Mouse (Mus musculus) hindbrain, embryonic 13.5 days (tissue): ENCODE data around the gene Gm40193. TPM values are rescaled to one million over a fixed set of nuclear protein-coding genes. Genes with fewer than 3 reads are reported as not detected.
"Not testable (repeated sequence)": the region's sequence is repeated elsewhere in the genome, so short reads cannot be mapped to it uniquely, and the experiment has no call there.

Experiments
- ATAC-seq: fragments of 200-750 bp; cut with Nextera tagmentation; 2 replicates; pipeline ENCODE4 v1.8.0; 2017; ENCODE audit warnings: moderate TSS enrichment; ENCODE audit not compliant: low FRiP score
- H3K27ac ChIP-seq: fragments of 300-500 bp; sonication (generic); 2 replicates; pipeline ENCODE4 v1.5.1; 2015; ENCODE audit warnings: inconsistent platforms, mild to moderate bottlenecking, moderate library complexity
- H3K27me3 ChIP-seq: fragments of 300-500 bp; sonication (generic); 2 replicates; pipeline ENCODE4 v1.6.1; 2015; ENCODE audit warnings: mild to moderate bottlenecking, inconsistent platforms
- H3K36me3 ChIP-seq: fragments of 300-500 bp; sonication (generic); 2 replicates; pipeline ENCODE4 v1.6.1; 2015; ENCODE audit warnings: mild to moderate bottlenecking, inconsistent platforms
- H3K4me1 ChIP-seq: fragments of 300-500 bp; sonication (generic); replicated peaks from 2 replicates; pipeline ENCODE4 v1.6.1; 2015; ENCODE audit warnings: inconsistent platforms
- H3K4me2 ChIP-seq: fragments of 300-500 bp; sonication (generic); 2 replicates; pipeline ENCODE4 v1.6.1; 2015; ENCODE audit warnings: inconsistent platforms, mild to moderate bottlenecking, moderate library complexity
- H3K4me3 ChIP-seq: fragments of 300-500 bp; sonication (generic); 2 replicates; pipeline ENCODE4 v1.5.1; 2015; ENCODE audit warnings: mild to moderate bottlenecking, inconsistent platforms
- H3K9ac ChIP-seq: fragments of 300-500 bp; sonication (generic); 2 replicates; pipeline ENCODE4 v1.6.1; 2015; ENCODE audit warnings: mild to moderate bottlenecking, inconsistent platforms
- H3K9me3 ChIP-seq: fragments of 300-500 bp; sonication (generic); 2 replicates; pipeline ENCODE4 v1.6.1; 2016; ENCODE audit warnings: inconsistent platforms
- WGBS: fragments of 180-500 bp; shearing (Covaris S2); methylation state at CpG from one replicate; pipeline ENCODE4 v1.1.7; 2015; 5-methylcytosine and 5-hydroxymethylcytosine counted together
- polyA plus RNA-seq: library from polyadenylated mRNA; unstranded; fragments of >200 nt; fragmentation: Nextera tagmentation; extraction: Ambion mirVana; gene quantifications from 2 replicates; pipeline ENCODE4 v1.2.1, GENCODE M21; 2015

Gm40193 gene
- not detected in 2 replicates for polyA plus RNA-seq

DNA sequence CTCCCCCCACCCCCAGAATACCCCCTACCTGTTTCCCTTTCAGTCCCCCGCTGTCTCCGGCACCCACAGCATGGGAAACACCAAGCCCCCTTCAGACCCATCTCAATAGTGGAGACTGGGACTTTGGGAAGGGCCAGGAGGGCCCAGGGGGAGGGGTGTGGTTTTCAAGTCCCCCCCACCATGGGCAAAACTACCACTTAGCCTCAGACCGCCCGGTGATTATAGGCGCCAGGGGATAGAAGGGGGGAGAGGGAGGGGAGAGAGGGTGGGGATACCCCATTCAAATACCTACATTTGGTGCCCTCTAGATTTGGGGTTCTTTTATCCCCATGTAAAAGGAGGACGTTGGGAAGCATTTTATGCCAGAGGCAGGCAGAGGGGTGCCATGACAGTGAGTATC, at the start of gene Gm40193:
Gene Gm40193, minus strand, starts transcription at position 101 of the 400 bp plus-strand sequence.
- no peak for ATAC-seq
- no peak within 1 kb of the TSS for H3K27ac ChIP-seq
- peaks cover 19% of the 10 kb centered on the region for H3K36me3 ChIP-seq
- 0 out of 2 replicates have a peak, but pooled peaks cover 3% of the 10 kb centered on the region for H3K27me3 ChIP-seq
- H3K9ac ChIP-seq, result 0 out of 2 replicates have a peak within 1 kb of the TSS, but pooled peaks have one; percentile 3
- WGBS, result 84% methylated on average over 6 of the region's 6 CpGs
- no peaks in the 10 kb centered on the region for H3K4me1 ChIP-seq
- H3K9me3 ChIP-seq, result no peaks in the 10 kb centered on the region
- no peak within 1 kb of the TSS for H3K4me3 ChIP-seq
- H3K4me2 ChIP-seq, result no peak within 1 kb of the TSS

GRCm38 (mm10) chr11:70582196-70582595, 49.5 kb upstream of the Gm40193 start:
- Histone ChIP-seq H3K9ac (no peak overlapping the region), H3K27me3 (no peaks in the 10 kb centered on the region), H3K4me2 (no peak overlapping the region), H3K36me3 (no peaks in the 10 kb centered on the region), H3K4me3 (no peak overlapping the region), H3K9me3 (no peaks in the 10 kb centered on the region), H3K27ac (no peak overlapping the region), H3K4me1 (peaks cover 69% of the 10 kb centered on the region)
- no peak for ATAC-seq
- WGBS, result 74% methylated on average over 3 of the region's 3 CpGs

DNA sequence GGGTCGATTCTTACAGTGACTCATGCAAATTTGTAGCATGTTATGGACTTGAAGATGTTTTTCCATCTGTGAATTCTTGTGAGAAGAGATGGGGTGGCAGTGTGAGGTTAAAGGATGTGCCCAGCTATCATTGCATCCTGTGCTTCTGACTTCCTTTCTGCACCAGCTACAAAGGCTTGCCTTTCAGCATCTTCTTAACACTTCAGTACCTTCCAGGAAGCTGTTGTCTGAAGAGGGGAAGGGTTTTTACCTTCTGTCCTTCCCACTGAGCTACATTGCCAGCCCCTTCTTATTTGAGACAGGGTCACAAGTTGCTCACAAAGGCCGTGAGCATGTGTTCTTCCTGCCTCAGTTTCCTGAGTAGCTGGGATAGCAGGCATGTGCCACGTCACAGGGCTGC, 48.2 kb upstream of the Gm40193 start:
- no peaks in the 10 kb centered on the region for H3K36me3 ChIP-seq
- no peaks in the 10 kb centered on the region for H3K27me3 ChIP-seq
- no peak overlapping the region for H3K27ac ChIP-seq
- no peak overlapping the region for H3K4me3 ChIP-seq
- H3K9me3 ChIP-seq, result no peaks in the 10 kb centered on the region
- peaks cover 68% of the 10 kb centered on the region for H3K4me1 ChIP-seq
- no peak overlapping the region for H3K4me2 ChIP-seq
- no peak for ATAC-seq
- 82% methylated on average over 3 of the region's 3 CpGs for WGBS
- no peak overlapping the region for H3K9ac ChIP-seq

- Histone ChIP-seq H3K27ac (no peak overlapping the region), H3K4me3 (no peak overlapping the region), H3K4me2 (no peak overlapping the region), H3K9ac (0 out of 2 replicates have a peak overlapping the region, but pooled peaks have one; percentile 35), H3K27me3 (no peaks in the 10 kb centered on the region), H3K4me1 (peaks cover 62% of the 10 kb centered on the region), H3K9me3 (no peaks in the 10 kb centered on the region), H3K36me3 (no peaks in the 10 kb centered on the region)
- ATAC-seq, result no peak
- WGBS, result 64% methylated on average over 5 of the region's 5 CpGs
Observed at GRCm38 (mm10) chr11:70580358-70580720, 47.6 kb upstream of the Gm40193 start.

- H3K9ac ChIP-seq, result 0 out of 2 replicates have a peak overlapping the region, but pooled peaks have one; percentile 35
- H3K4me2 ChIP-seq, result no peak overlapping the region
- no peak overlapping the region for H3K4me3 ChIP-seq
- no peaks in the 10 kb centered on the region for H3K27me3 ChIP-seq
- peaks cover 57% of the 10 kb centered on the region for H3K4me1 ChIP-seq
- no peak for ATAC-seq
- no peaks in the 10 kb centered on the region for H3K36me3 ChIP-seq
- H3K27ac ChIP-seq, result no peak overlapping the region
- H3K9me3 ChIP-seq, result no peaks in the 10 kb centered on the region
- 86% methylated on average over 9 of the region's 9 CpGs for WGBS
Observed at GRCm38 (mm10) chr11:70579710-70580357, 47.1 kb upstream of the Gm40193 start.

DNA sequence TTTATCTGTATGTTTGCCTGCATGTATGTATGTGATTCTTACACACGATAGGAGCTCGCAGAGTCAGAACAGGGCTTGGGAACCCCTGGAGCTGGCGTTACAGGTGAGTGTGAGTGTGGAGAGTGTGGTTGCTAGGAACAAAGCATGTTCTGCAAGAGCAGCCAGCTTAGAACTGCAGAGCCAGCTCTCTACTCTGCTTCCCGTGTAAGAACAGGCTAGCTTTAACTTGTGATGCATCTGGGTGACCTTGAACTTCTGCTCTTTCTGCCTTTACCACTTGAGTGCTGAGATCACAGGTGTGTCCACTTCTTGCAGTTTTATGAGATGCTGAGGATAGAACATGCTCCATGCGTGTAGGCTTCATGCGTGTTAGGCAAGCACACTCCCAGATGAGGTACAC, 46.2 kb upstream of the Gm40193 start:
- H3K4me3 ChIP-seq, result no peak overlapping the region
- no peak overlapping the region for H3K9ac ChIP-seq
- no peak overlapping the region for H3K4me2 ChIP-seq
- no peak overlapping the region for H3K27ac ChIP-seq
- WGBS, result 90% methylated on average over 6 of the region's 6 CpGs
- H3K9me3 ChIP-seq, result no peaks in the 10 kb centered on the region
- ATAC-seq, result no peak
- H3K36me3 ChIP-seq, result no peaks in the 10 kb centered on the region
- peaks cover 52% of the 10 kb centered on the region for H3K4me1 ChIP-seq
- H3K27me3 ChIP-seq, result no peaks in the 10 kb centered on the region

DNA sequence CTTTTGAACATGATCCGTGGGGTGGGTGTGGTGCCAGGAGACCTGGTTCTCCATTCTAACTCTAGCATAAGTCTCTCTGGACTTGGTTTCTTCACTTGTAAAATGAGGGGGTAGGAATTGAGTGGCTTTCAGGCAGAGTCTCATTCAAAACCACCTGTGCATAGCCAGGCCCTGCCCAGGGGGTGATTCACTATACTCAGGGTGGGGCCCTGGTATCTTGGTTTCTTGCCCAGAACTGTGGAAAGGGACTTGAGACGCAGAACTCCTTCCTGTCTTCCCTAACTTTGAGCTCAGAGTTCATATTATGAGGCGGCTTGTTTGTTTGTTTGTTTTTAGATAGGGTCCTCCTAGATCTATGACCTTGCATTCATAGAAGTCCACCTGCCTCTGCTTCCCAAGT, 44.5 kb upstream of the Gm40193 start:
- Histone ChIP-seq H3K4me1 (peaks cover 44% of the 10 kb centered on the region), H3K9ac (peak overlapping the region; percentile 49; the same call in 1 of the 2 replicates)

DNA sequence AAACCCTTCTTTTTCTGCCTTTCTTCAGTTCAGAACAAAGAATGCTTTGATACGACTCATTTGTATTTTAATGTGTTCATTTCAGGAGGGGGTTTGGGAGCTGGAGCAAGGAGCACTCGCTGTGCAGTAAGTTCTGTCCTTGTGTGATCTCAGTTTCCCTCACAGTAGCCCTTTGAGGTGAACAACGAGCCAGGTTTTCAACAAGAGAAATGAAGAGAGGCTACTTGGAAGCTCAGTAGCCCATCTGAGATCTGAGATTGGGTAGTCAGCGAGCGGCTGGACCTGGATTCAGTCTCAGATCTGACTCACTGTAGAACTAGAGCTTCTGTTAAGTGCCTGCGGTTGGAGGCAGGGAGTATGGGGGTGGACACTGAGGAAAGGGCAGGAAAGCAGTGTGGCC, 41.1 kb upstream of the Gm40193 start:
- H3K27ac ChIP-seq, result 0 out of 2 replicates have a peak overlapping the region, but pooled peaks have one; percentile 20

More for the DNA sequence above, 44.5 kb upstream of the Gm40193 start:
- Histone ChIP-seq H3K4me2 (no peak overlapping the region), H3K9me3 (no peaks in the 10 kb centered on the region), H3K36me3 (no peaks in the 10 kb centered on the region), H3K27ac (no peak overlapping the region), H3K4me3 (no peak overlapping the region), H3K27me3 (no peaks in the 10 kb centered on the region)
- ATAC-seq, result no peak
- WGBS, result 88% methylated on average over 3 of the region's 3 CpGs

GRCm38 (mm10) chr11:70572348-70572902, 39.7 kb upstream of the Gm40193 start:
- Histone ChIP-seq H3K27me3 (no peaks in the 10 kb centered on the region), H3K9me3 (no peaks in the 10 kb centered on the region), H3K4me1 (peaks cover 24% of the 10 kb centered on the region), H3K9ac (no peak overlapping the region), H3K36me3 (peaks cover 5% of the 10 kb centered on the region; the same call in 1 of the 2 replicates), H3K4me2 (no peak overlapping the region), H3K4me3 (no peak overlapping the region), H3K27ac (no peak overlapping the region)
- 59% methylated on average over 5 of the region's 5 CpGs for WGBS
- no peak for ATAC-seq

More for the DNA sequence above, 41.1 kb upstream of the Gm40193 start:
- ATAC-seq, result no peak
- no peaks in the 10 kb centered on the region for H3K9me3 ChIP-seq
- no peak overlapping the region for H3K9ac ChIP-seq
- H3K4me1 ChIP-seq, result peaks cover 38% of the 10 kb centered on the region
- 56% methylated on average over 6 of the region's 6 CpGs for WGBS
- H3K4me2 ChIP-seq, result no peak overlapping the region
- H3K27me3 ChIP-seq, result no peaks in the 10 kb centered on the region
- no peaks in the 10 kb centered on the region for H3K36me3 ChIP-seq
- no peak overlapping the region for H3K4me3 ChIP-seq

- Histone ChIP-seq H3K27ac (no peak overlapping the region), H3K4me3 (no peak overlapping the region), H3K4me2 (no peak overlapping the region), H3K9ac (no peak overlapping the region), H3K27me3 (no peaks in the 10 kb centered on the region), H3K4me1 (peaks cover 28% of the 10 kb centered on the region), H3K9me3 (no peaks in the 10 kb centered on the region), H3K36me3 (peaks cover 5% of the 10 kb centered on the region; the same call in 1 of the 2 replicates)
- 87% methylated on average over 1 of the region's 1 CpGs for WGBS
- ATAC-seq, result no peak
Observed at GRCm38 (mm10) chr11:70571641-70572040, 38.9 kb upstream of the Gm40193 start.

- not testable (repeated sequence) for H3K27me3 ChIP-seq, H3K36me3 ChIP-seq, H3K27ac ChIP-seq, H3K4me2 ChIP-seq, ATAC-seq, H3K9me3 ChIP-seq, H3K9ac ChIP-seq, H3K4me3 ChIP-seq
- H3K4me1 ChIP-seq, result peaks cover 38% of the 10 kb centered on the region
- 90% methylated on average over 1 of the region's 1 CpGs for WGBS
Observed at GRCm38 (mm10) chr11:70570614-70571013, 37.9 kb upstream of the Gm40193 start.

- no peaks in the 10 kb centered on the region for H3K9me3 ChIP-seq
- 59% methylated on average over 7 of the region's 7 CpGs for WGBS
- no peak overlapping the region for H3K4me2 ChIP-seq
- no peak overlapping the region for H3K27ac ChIP-seq
- H3K4me1 ChIP-seq, result peaks cover 49% of the 10 kb centered on the region
- ATAC-seq, result no peak
- peaks cover 5% of the 10 kb centered on the region; the same call in 1 of the 2 replicates for H3K36me3 ChIP-seq
- 0 out of 2 replicates have a peak overlapping the region, but pooled peaks have one; percentile 24 for H3K9ac ChIP-seq
- no peaks in the 10 kb centered on the region for H3K27me3 ChIP-seq
- H3K4me3 ChIP-seq, result no peak overlapping the region
Observed at GRCm38 (mm10) chr11:70566586-70566985, 33.8 kb upstream of the Gm40193 start.
